Mouse (Mus musculus) heart, embryonic 14.5 days (tissue): Measurements from ENCODE around the gene Ess2. TPM values are rescaled to one million over a fixed set of nuclear protein-coding genes. Genes with fewer than 3 reads are reported as not detected.

Source experiments
- ATAC-seq: fragments of 200-750 bp; cut with Nextera tagmentation; 2 replicates; pipeline ENCODE4 v1.8.0; 2017; ENCODE audit warnings: low read depth, moderate TSS enrichment; ENCODE audit not compliant: insufficient number of reproducible peaks, insufficient read depth, low FRiP score
- H3K27ac ChIP-seq, 2 experiments: fragments of 200-500 bp in 1 of 2; fragments of 300-500 bp in 1 of 2; sonication (generic) in 1 of 2; replicated peaks in 1 of 2; 2 replicates each; pipeline ENCODE4 v1.5.1; 2012 to 2014; ENCODE audit warnings: low read depth in 2 of 2, low read length in 2 of 2, control low read depth in 1 of 2, mild to moderate bottlenecking in 1 of 2, mixed read lengths in 1 of 2; ENCODE audit not compliant: control insufficient read depth in 1 of 2, insufficient read depth in 1 of 2
- H3K27me3 ChIP-seq: fragments of 300-500 bp; sonication (generic); 2 replicates; pipeline ENCODE4 v1.6.1; 2014; ENCODE audit warnings: mild to moderate bottlenecking, low read length, control low read depth; ENCODE audit not compliant: control insufficient read depth, insufficient read depth
- H3K36me3 ChIP-seq: fragments of 300-500 bp; sonication (generic); 2 replicates; pipeline ENCODE4 v1.6.1; 2014; ENCODE audit warnings: mild to moderate bottlenecking, control low read depth, low read length, mixed read lengths; ENCODE audit not compliant: control insufficient read depth, insufficient read depth
- H3K4me1 ChIP-seq, 2 experiments: fragments of 200-500 bp in 1 of 2; fragments of 300-500 bp in 1 of 2; sonication (generic) in 1 of 2; 2 replicates each; pipeline ENCODE4 v1.6.1; 2012 to 2014; ENCODE audit warnings: low read length in 2 of 2, control low read depth in 1 of 2, mixed read lengths in 1 of 2; ENCODE audit not compliant: control insufficient read depth in 2 of 2, insufficient read depth in 2 of 2
- H3K4me2 ChIP-seq: fragments of 300-500 bp; sonication (generic); 2 replicates; pipeline ENCODE4 v1.6.1; 2014; ENCODE audit warnings: mild to moderate bottlenecking, low read length
- H3K4me3 ChIP-seq, 2 experiments: fragments of 200-500 bp in 1 of 2; fragments of 300-500 bp in 1 of 2; sonication (generic) in 1 of 2; 2 replicates each; pipeline ENCODE4 v1.5.1; 2012 to 2014; ENCODE audit warnings: low read length in 2 of 2, mild to moderate bottlenecking in 2 of 2, control low read depth in 1 of 2, low read depth in 1 of 2, moderate library complexity in 1 of 2; ENCODE audit not compliant: control insufficient read depth in 1 of 2, insufficient read depth in 1 of 2
- H3K9ac ChIP-seq: fragments of 300-500 bp; sonication (generic); 2 replicates; pipeline ENCODE4 v1.6.1; 2014; ENCODE audit warnings: mild to moderate bottlenecking, low read length
- H3K9me3 ChIP-seq: fragments of 300-500 bp; sonication (generic); 2 replicates; pipeline ENCODE4 v1.6.1; 2016; ENCODE audit warnings: low read length, control low read depth; ENCODE audit not compliant: control insufficient read depth
- WGBS: fragments of 180-500 bp; shearing (Covaris S2); extraction: QIAGEN DNeasy Blood & Tissue Kit; methylation state at CpG from one replicate; pipeline ENCODE4 v1.1.7; 2014; 5-methylcytosine and 5-hydroxymethylcytosine counted together
- polyA plus RNA-seq: library from polyadenylated mRNA; unstranded; fragments of >200 nt; fragmentation: Nextera tagmentation; extraction: Ambion mirVana; gene quantifications from 2 replicates; pipeline ENCODE4 v1.2.1, GENCODE M21; 2014

Gene Ess2
- polyA plus RNA-seq, 1 experiment from 2014 or later: 27.4 TPM

GRCm38 (mm10) chr16:17851860-17852259 is 59.3 kb downstream of the Ess2 start:
- no peak overlapping the region for H3K27ac ChIP-seq
- whole genome bisulfite sequencing: 97% methylated on average over 1 of the region's 1 CpGs
- H3K9me3 ChIP-seq: no peaks in the 10 kb centered on the region
- H3K4me2 ChIP-seq: no peak overlapping the region
- no peak overlapping the region for H3K9ac ChIP-seq
- peaks cover 93% of the 10 kb centered on the region for H3K36me3 ChIP-seq
- no peaks in the 10 kb centered on the region for H3K27me3 ChIP-seq
- ATAC-seq: no peak
- no peak overlapping the region for H3K4me3 ChIP-seq
- H3K4me1 ChIP-seq: no peaks in the 10 kb centered on the region

GRCm38 (mm10) chr16:17851331-17851730 is 59.8 kb downstream of the Ess2 start:
- Histone ChIP-seq H3K36me3 (peaks cover 93% of the 10 kb centered on the region), H3K9ac (no peak overlapping the region), H3K4me3 (no peak overlapping the region), H3K27ac (no peak overlapping the region), H3K4me2 (no peak overlapping the region), H3K27me3 (no peaks in the 10 kb centered on the region), H3K4me1 (no peaks in the 10 kb centered on the region), H3K9me3 (no peaks in the 10 kb centered on the region)
- ATAC-seq: no peak
- WGBS: 98% methylated on average over 5 of the region's 5 CpGs

Other genes with a start within 250 kb of the Ess2 start
- gene Med15, start 178.5 kb downstream of the Ess2 start, polyA plus RNA-seq: 26.8 and 31.6 TPM in 2 replicates
- gene Klhl22, start 151.7 kb downstream of the Ess2 start, polyA plus RNA-seq: 42.0 and 43.6 TPM in 2 replicates
- 7.9 and 11.1 TPM in 2 replicates for gene Scarf2, start 114.1 kb downstream of the Ess2 start, polyA plus RNA-seq
- not detected in 2 replicates for gene B830017H08Rik, start 78.2 kb downstream of the Ess2 start, polyA plus RNA-seq
- 1.0 and 1.3 TPM in 2 replicates for gene Car15, start 73.0 kb downstream of the Ess2 start, polyA plus RNA-seq
- gene Gm20518, start 19.7 kb downstream of the Ess2 start, polyA plus RNA-seq: 0.39 TPM in 1 of 2 replicates, not detected in the other
- not detected in 2 replicates for gene Tssk1, start 17.1 kb downstream of the Ess2 start, polyA plus RNA-seq
- gene Dgcr2, start 12.8 kb downstream of the Ess2 start, polyA plus RNA-seq: 45.1 and 49.7 TPM in 2 replicates
- gene Tssk2, start 12.7 kb downstream of the Ess2 start, polyA plus RNA-seq: not detected in 2 replicates
- gene Gsc2, start 3.7 kb upstream of the Ess2 start, polyA plus RNA-seq: not detected in 2 replicates
- 25.4 and 25.5 TPM in 2 replicates for gene Slc25a1, start 16.9 kb upstream of the Ess2 start, polyA plus RNA-seq
- gene Vpreb2, start 69.1 kb upstream of the Ess2 start, polyA plus RNA-seq: not detected in 2 replicates
- gene Dgcr6, start 141.5 kb upstream of the Ess2 start, polyA plus RNA-seq: 58.5 and 64.2 TPM in 2 replicates
- 6.9 and 7.4 TPM in 2 replicates for gene Prodh, start 178.9 kb upstream of the Ess2 start, polyA plus RNA-seq
- gene Rtn4r, start 216.3 kb upstream of the Ess2 start, polyA plus RNA-seq: 0.43 and 1.00 TPM in 2 replicates